Mouse (Mus musculus): ENCODE data around the gene Trub1. TPM values are rescaled to one million over a fixed set of nuclear protein-coding genes. Genes with fewer than 3 reads are reported as not detected.

The Trub1 gene
- polyA plus RNA-seq, 1 experiment from 2014 or later = 14.9 TPM

- Histone ChIP-seq H3K9me3 (ENCODE audit: control insufficient read depth, low read length) (no peaks in the 10 kb centered on the region), H3K27me3 (ENCODE audit: control insufficient read depth, insufficient read depth, low read length) (no peaks in the 10 kb centered on the region), H3K4me3 (ENCODE audit: low read depth, low read length) (no peak overlapping the region), H3K4me1 (ENCODE audit: control insufficient read depth, insufficient read depth, low read length) (no peaks in the 10 kb centered on the region), H3K36me3 (ENCODE audit: control insufficient read depth, insufficient read depth, low read length) (no peaks in the 10 kb centered on the region), H3K27ac (ENCODE audit: low read depth, low read length) (no peak overlapping the region), H3K9ac (replicated peaks; ENCODE audit: low read depth, low read length) (no peak overlapping the region), H3K4me2 (ENCODE audit: low read depth, low read length) (no peak overlapping the region)
- no peak for ATAC-seq (ENCODE audit: low read depth)
These were observed 69.0 kb downstream of the Trub1 start for GRCm38 (mm10) chr19:57521721-57522120.

GRCm38 (mm10) chr19:57523363-57523762 lies 70.7 kb downstream of the Trub1 start:
- Histone ChIP-seq H3K4me1 (ENCODE audit: control insufficient read depth, insufficient read depth, low read length) (no peaks in the 10 kb centered on the region; the same call in 1 of the 2 replicates), H3K36me3 (ENCODE audit: control insufficient read depth, insufficient read depth, low read length) (no peaks in the 10 kb centered on the region), H3K9ac (replicated peaks; ENCODE audit: low read depth, low read length) (no peak overlapping the region), H3K9me3 (ENCODE audit: control insufficient read depth, low read length) (no peaks in the 10 kb centered on the region), H3K27me3 (ENCODE audit: control insufficient read depth, insufficient read depth, low read length) (no peaks in the 10 kb centered on the region), H3K4me3 (ENCODE audit: low read depth, low read length) (no peak overlapping the region), H3K4me2 (ENCODE audit: low read depth, low read length) (no peak overlapping the region), H3K27ac (ENCODE audit: low read depth, low read length) (no peak overlapping the region)
- 61% methylated on average over 17 of the region's 17 CpGs for WGBS
- no peak for ATAC-seq (ENCODE audit: low read depth)

- H3K36me3 ChIP-seq (ENCODE audit: control insufficient read depth, insufficient read depth, low read length) = no peaks in the 10 kb centered on the region
- WGBS = 81% methylated on average over 2 of the region's 2 CpGs
- H3K9ac ChIP-seq (replicated peaks; ENCODE audit: low read depth, low read length) = no peak overlapping the region
- no peak overlapping the region for H3K27ac ChIP-seq (ENCODE audit: low read depth, low read length)
- H3K4me2 ChIP-seq (ENCODE audit: low read depth, low read length) = no peak overlapping the region
- H3K9me3 ChIP-seq (ENCODE audit: control insufficient read depth, low read length) = no peaks in the 10 kb centered on the region
- H3K27me3 ChIP-seq (ENCODE audit: control insufficient read depth, insufficient read depth, low read length) = no peaks in the 10 kb centered on the region
- ATAC-seq (ENCODE audit: low read depth) = no peak
- H3K4me3 ChIP-seq (ENCODE audit: low read depth, low read length) = no peak overlapping the region
- H3K4me1 ChIP-seq (ENCODE audit: control insufficient read depth, insufficient read depth, low read length) = no peaks in the 10 kb centered on the region; the same call in 1 of the 2 replicates
These were observed 73.0 kb downstream of the Trub1 start for GRCm38 (mm10) chr19:57525693-57526092.

GRCm38 (mm10) chr19:57530212-57530611 lies 77.5 kb downstream of the Trub1 start:
- Histone ChIP-seq H3K9me3 (ENCODE audit: control insufficient read depth, low read length) (no peaks in the 10 kb centered on the region), H3K27me3 (ENCODE audit: control insufficient read depth, insufficient read depth, low read length) (no peaks in the 10 kb centered on the region), H3K4me2 (ENCODE audit: low read depth, low read length) (no peak overlapping the region), H3K9ac (replicated peaks; ENCODE audit: low read depth, low read length) (no peak overlapping the region), H3K4me3 (ENCODE audit: low read depth, low read length) (no peak overlapping the region), H3K4me1 (ENCODE audit: control insufficient read depth, insufficient read depth, low read length) (no peaks in the 10 kb centered on the region; the same call in 1 of the 2 replicates), H3K36me3 (ENCODE audit: control insufficient read depth, insufficient read depth, low read length) (no peaks in the 10 kb centered on the region), H3K27ac (ENCODE audit: low read depth, low read length) (no peak overlapping the region)
- ATAC-seq (ENCODE audit: low read depth) = no peak
- WGBS = 90% methylated on average over 4 of the region's 4 CpGs

GRCm38 (mm10) chr19:57534262-57534661 lies 81.5 kb downstream of the Trub1 start:
- Histone ChIP-seq H3K9me3 (ENCODE audit: control insufficient read depth, low read length) (no peaks in the 10 kb centered on the region), H3K4me1 (ENCODE audit: control insufficient read depth, insufficient read depth, low read length) (no peaks in the 10 kb centered on the region), H3K27me3 (ENCODE audit: control insufficient read depth, insufficient read depth, low read length) (no peaks in the 10 kb centered on the region), H3K4me3 (ENCODE audit: low read depth, low read length) (no peak overlapping the region), H3K4me2 (ENCODE audit: low read depth, low read length) (no peak overlapping the region), H3K36me3 (ENCODE audit: control insufficient read depth, insufficient read depth, low read length) (no peaks in the 10 kb centered on the region), H3K27ac (ENCODE audit: low read depth, low read length) (no peak overlapping the region), H3K9ac (replicated peaks; ENCODE audit: low read depth, low read length) (no peak overlapping the region)
- 79% methylated on average over 7 of the region's 7 CpGs for WGBS
- ATAC-seq (ENCODE audit: low read depth) = no peak

GRCm38 (mm10) chr19:57536512-57536911 lies 83.8 kb downstream of the Trub1 start:
- Histone ChIP-seq H3K27ac (ENCODE audit: low read depth, low read length) (no peak overlapping the region), H3K4me2 (ENCODE audit: low read depth, low read length) (no peak overlapping the region), H3K36me3 (ENCODE audit: control insufficient read depth, insufficient read depth, low read length) (no peaks in the 10 kb centered on the region), H3K27me3 (ENCODE audit: control insufficient read depth, insufficient read depth, low read length) (no peaks in the 10 kb centered on the region), H3K4me3 (ENCODE audit: low read depth, low read length) (no peak overlapping the region), H3K9ac (replicated peaks; ENCODE audit: low read depth, low read length) (no peak overlapping the region), H3K4me1 (ENCODE audit: control insufficient read depth, insufficient read depth, low read length) (no peaks in the 10 kb centered on the region), H3K9me3 (ENCODE audit: control insufficient read depth, low read length) (no peaks in the 10 kb centered on the region)
- WGBS = 71% methylated on average over 5 of the region's 5 CpGs
- no peak for ATAC-seq (ENCODE audit: low read depth)

- no peak for ATAC-seq (ENCODE audit: low read depth)
- WGBS = 59% methylated on average over 7 of the region's 7 CpGs
These were observed 84.9 kb downstream of the Trub1 start for GRCm38 (mm10) chr19:57537510-57538182.

GRCm38 (mm10) chr19:57540118-57540517 lies 87.4 kb downstream of the Trub1 start:
- no peaks in the 10 kb centered on the region for H3K27me3 ChIP-seq (ENCODE audit: control insufficient read depth, insufficient read depth, low read length)
- no peak overlapping the region for H3K9ac ChIP-seq (replicated peaks; ENCODE audit: low read depth, low read length)
- ATAC-seq (ENCODE audit: low read depth) = no peak
- no peak overlapping the region for H3K4me2 ChIP-seq (ENCODE audit: low read depth, low read length)
- H3K4me3 ChIP-seq (ENCODE audit: low read depth, low read length) = no peak overlapping the region
- no peaks in the 10 kb centered on the region for H3K36me3 ChIP-seq (ENCODE audit: control insufficient read depth, insufficient read depth, low read length)
- H3K4me1 ChIP-seq (ENCODE audit: control insufficient read depth, insufficient read depth, low read length) = peaks cover 12% of the 10 kb centered on the region; the same call in 1 of the 2 replicates
- H3K27ac ChIP-seq (ENCODE audit: low read depth, low read length) = no peak overlapping the region
- WGBS = 89% methylated on average over 11 of the region's 11 CpGs
- H3K9me3 ChIP-seq (ENCODE audit: control insufficient read depth, low read length) = no peaks in the 10 kb centered on the region

More at GRCm38 (mm10) chr19:57537510-57538182, 84.9 kb downstream of the Trub1 start:
- H3K9me3 ChIP-seq (ENCODE audit: control insufficient read depth, low read length) = no peaks in the 10 kb centered on the region
- H3K27me3 ChIP-seq (ENCODE audit: control insufficient read depth, insufficient read depth, low read length) = no peaks in the 10 kb centered on the region
- no peak overlapping the region for H3K27ac ChIP-seq (ENCODE audit: low read depth, low read length)
- no peak overlapping the region for H3K4me3 ChIP-seq (ENCODE audit: low read depth, low read length)
- H3K4me2 ChIP-seq (ENCODE audit: low read depth, low read length) = no peak overlapping the region
- no peaks in the 10 kb centered on the region for H3K4me1 ChIP-seq (ENCODE audit: control insufficient read depth, insufficient read depth, low read length)
- no peak overlapping the region for H3K9ac ChIP-seq (replicated peaks; ENCODE audit: low read depth, low read length)
- no peaks in the 10 kb centered on the region for H3K36me3 ChIP-seq (ENCODE audit: control insufficient read depth, insufficient read depth, low read length)

Measured in neural tube, embryonic 14.5 days (tissue).